Mouse (Mus musculus): Measurements from ENCODE around the gene Tnfsf10. TPM values are rescaled to one million over a fixed set of nuclear protein-coding genes. Genes with fewer than 3 reads are reported as not detected.
A peak's percentile ranks its signal among the peaks of the same experiment; 100 is the strongest.

The Tnfsf10 gene
- polyA plus RNA-seq, 1 experiment from 2014 or later, result not detected

DNA sequence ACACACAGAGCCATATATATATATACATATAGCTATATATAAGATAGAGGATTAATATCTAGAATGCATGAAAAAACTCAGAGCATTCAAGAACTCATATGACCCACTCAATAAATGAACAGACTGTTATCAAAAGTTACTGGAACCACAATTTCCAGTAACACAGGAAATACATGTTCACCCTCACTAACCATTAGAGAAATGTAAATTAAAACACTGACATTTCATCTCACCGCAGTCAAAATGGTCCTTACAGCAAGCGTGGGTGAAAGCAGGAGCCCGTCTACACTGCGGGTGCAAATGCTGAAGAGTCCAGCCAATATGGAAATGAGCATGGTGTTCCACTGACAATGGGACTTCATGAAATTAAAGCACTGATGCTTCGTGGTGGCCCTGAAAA, 13.9 kb downstream of the Tnfsf10 start:
- H3K27me3 ChIP-seq (ENCODE audit: control insufficient read depth, insufficient read depth, low read length), result no peaks in the 10 kb centered on the region
- ATAC-seq (replicated peaks; ENCODE audit: insufficient number of reproducible peaks, low FRiP score, low TSS enrichment, low read depth) (no peak), DNase-seq (ENCODE audit: low spot score) (no peak)
- no peaks in the 10 kb centered on the region for H3K9me3 ChIP-seq (replicated peaks; ENCODE audit: control insufficient read depth, low read length)
- H3K4me2 ChIP-seq (ENCODE audit: low read depth, low read length), result no peak overlapping the region
- H3K4me1 ChIP-seq (ENCODE audit: control insufficient read depth, insufficient read depth, low read length), result no peaks in the 10 kb centered on the region
- H3K27ac ChIP-seq (replicated peaks; ENCODE audit: low read depth, low read length), result no peak overlapping the region
- H3K36me3 ChIP-seq (replicated peaks; ENCODE audit: control insufficient read depth, insufficient read depth, low read depth, low read length), result no peaks in the 10 kb centered on the region
- WGBS, result 90% methylated on average over 5 of the region's 5 CpGs
- no peak overlapping the region for H3K4me3 ChIP-seq (ENCODE audit: low read depth, low read length)
- no peak overlapping the region for H3K9ac ChIP-seq (replicated peaks; ENCODE audit: low read length)

DNA sequence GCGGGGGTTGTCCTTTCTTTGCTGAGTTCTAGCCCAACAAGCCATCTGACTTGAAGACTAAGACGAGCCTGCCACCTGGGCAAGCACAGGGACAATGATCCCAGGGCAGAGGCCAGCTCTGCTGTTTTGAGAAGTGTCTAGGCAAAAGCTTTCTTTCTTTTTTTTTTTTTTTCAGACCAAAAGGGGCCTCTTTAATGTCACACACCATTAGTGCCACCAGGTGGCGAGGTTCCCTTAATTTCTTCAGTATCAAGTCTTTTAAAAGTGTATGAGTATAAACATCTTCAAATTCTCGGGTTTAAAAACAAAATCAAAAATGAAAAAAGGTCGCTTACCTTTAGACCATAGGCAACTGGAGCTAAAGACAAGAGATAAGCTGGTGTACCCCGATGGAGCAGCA, 21.6 kb downstream of the Tnfsf10 start:
- Histone ChIP-seq H3K4me3 (ENCODE audit: low read depth, low read length) (no peak overlapping the region), H3K9me3 (replicated peaks; ENCODE audit: control insufficient read depth, low read length) (no peaks in the 10 kb centered on the region), H3K36me3 (replicated peaks; ENCODE audit: control insufficient read depth, insufficient read depth, low read depth, low read length) (no peaks in the 10 kb centered on the region), H3K27ac (replicated peaks; ENCODE audit: low read depth, low read length) (no peak overlapping the region), H3K9ac (replicated peaks; ENCODE audit: low read length) (no peak overlapping the region), H3K27me3 (ENCODE audit: control insufficient read depth, insufficient read depth, low read length) (no peaks in the 10 kb centered on the region), H3K4me1 (ENCODE audit: control insufficient read depth, insufficient read depth, low read length) (no peaks in the 10 kb centered on the region), H3K4me2 (ENCODE audit: low read depth, low read length) (no peak overlapping the region)
- 30% methylated on average over 6 of the region's 6 CpGs for WGBS
- ATAC-seq (replicated peaks; ENCODE audit: insufficient number of reproducible peaks, low FRiP score, low TSS enrichment, low read depth) (no peak), DNase-seq (ENCODE audit: low spot score) (peak; percentile 65)

DNA sequence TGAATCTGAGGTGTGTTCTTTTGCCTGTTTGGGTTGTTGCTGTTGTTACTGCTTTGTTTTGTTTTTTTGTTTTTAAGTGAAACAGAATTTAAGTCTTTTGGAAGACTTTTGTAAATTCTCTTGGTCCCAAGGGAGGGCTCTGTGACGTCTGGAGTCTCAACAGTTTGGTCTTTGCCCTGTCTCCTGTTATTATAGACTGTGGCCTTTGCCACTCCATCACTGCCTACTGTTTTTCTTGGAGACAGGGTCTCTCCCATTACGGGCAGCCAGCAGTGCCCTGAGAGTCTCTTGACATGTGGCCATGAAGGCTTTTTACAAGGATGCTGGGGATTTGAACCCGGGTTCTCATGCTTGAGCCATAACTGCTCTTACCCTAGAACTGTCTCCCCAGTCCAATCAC, 22.1 kb downstream of the Tnfsf10 start:
- no peaks in the 10 kb centered on the region for H3K27me3 ChIP-seq (ENCODE audit: control insufficient read depth, insufficient read depth, low read length)
- WGBS, result 41% methylated on average over 3 of the region's 3 CpGs
- H3K36me3 ChIP-seq (replicated peaks; ENCODE audit: control insufficient read depth, insufficient read depth, low read depth, low read length), result no peaks in the 10 kb centered on the region
- H3K9ac ChIP-seq (replicated peaks; ENCODE audit: low read length), result no peak overlapping the region
- H3K27ac ChIP-seq (replicated peaks; ENCODE audit: low read depth, low read length), result no peak overlapping the region
- no peak overlapping the region for H3K4me3 ChIP-seq (ENCODE audit: low read depth, low read length)
- DNase-seq (ENCODE audit: low spot score), result no peak
- H3K4me2 ChIP-seq (ENCODE audit: low read depth, low read length), result no peak overlapping the region
- no peak for ATAC-seq (replicated peaks; ENCODE audit: insufficient number of reproducible peaks, low FRiP score, low TSS enrichment, low read depth)
- no peaks in the 10 kb centered on the region for H3K9me3 ChIP-seq (replicated peaks; ENCODE audit: control insufficient read depth, low read length)
- no peaks in the 10 kb centered on the region for H3K4me1 ChIP-seq (ENCODE audit: control insufficient read depth, insufficient read depth, low read length)

- 91% methylated on average over 5 of the region's 5 CpGs for WGBS
- ATAC-seq (replicated peaks; ENCODE audit: insufficient number of reproducible peaks, low FRiP score, low TSS enrichment, low read depth), result no peak
Measured at GRCm38 (mm10) chr3:27340757-27341156, 23.9 kb downstream of the Tnfsf10 start.

DNA sequence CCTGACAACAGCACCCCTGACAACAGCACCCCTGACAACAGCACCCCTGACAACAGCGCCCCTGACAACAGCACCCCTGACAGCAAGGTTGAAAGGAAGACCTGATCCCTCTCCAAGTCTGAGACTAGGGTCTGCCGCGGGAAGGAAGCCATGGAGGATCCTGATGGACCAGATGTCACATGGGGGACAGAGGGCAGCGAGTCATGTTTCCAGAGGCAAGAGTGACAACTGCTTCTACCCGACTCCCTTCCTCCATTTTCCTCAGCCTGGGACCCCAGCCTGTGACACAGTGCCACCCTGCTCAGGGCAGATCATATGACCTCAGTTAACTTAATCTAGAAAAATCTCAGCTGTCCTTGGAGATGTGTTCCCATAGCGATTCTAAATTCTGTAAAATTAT, 25.6 kb downstream of the Tnfsf10 start:
- H3K27ac ChIP-seq (replicated peaks; ENCODE audit: low read depth, low read length), result no peak overlapping the region
- no peak overlapping the region for H3K4me2 ChIP-seq (ENCODE audit: low read depth, low read length)
- H3K9ac ChIP-seq (replicated peaks; ENCODE audit: low read length), result no peak overlapping the region
- 61% methylated on average over 6 of the region's 6 CpGs for WGBS
- H3K9me3 ChIP-seq (replicated peaks; ENCODE audit: control insufficient read depth, low read length), result no peaks in the 10 kb centered on the region
- DNase-seq (ENCODE audit: low spot score), result no peak
- H3K4me3 ChIP-seq (ENCODE audit: low read depth, low read length), result no peak overlapping the region
- ATAC-seq (replicated peaks; ENCODE audit: insufficient number of reproducible peaks, low FRiP score, low TSS enrichment, low read depth), result no peak
- H3K27me3 ChIP-seq (ENCODE audit: control insufficient read depth, insufficient read depth, low read length), result no peaks in the 10 kb centered on the region
- no peaks in the 10 kb centered on the region for H3K4me1 ChIP-seq (ENCODE audit: control insufficient read depth, insufficient read depth, low read length)
- no peaks in the 10 kb centered on the region for H3K36me3 ChIP-seq (replicated peaks; ENCODE audit: control insufficient read depth, insufficient read depth, low read depth, low read length)

More at GRCm38 (mm10) chr3:27340757-27341156, 23.9 kb downstream of the Tnfsf10 start:
- Histone ChIP-seq H3K4me1 (ENCODE audit: control insufficient read depth, insufficient read depth, low read length) (no peaks in the 10 kb centered on the region), H3K27me3 (ENCODE audit: control insufficient read depth, insufficient read depth, low read length) (no peaks in the 10 kb centered on the region), H3K27ac (replicated peaks; ENCODE audit: low read depth, low read length) (no peak overlapping the region), H3K4me2 (ENCODE audit: low read depth, low read length) (no peak overlapping the region), H3K4me3 (ENCODE audit: low read depth, low read length) (no peak overlapping the region), H3K9me3 (replicated peaks; ENCODE audit: control insufficient read depth, low read length) (no peaks in the 10 kb centered on the region), H3K9ac (replicated peaks; ENCODE audit: low read length) (no peak overlapping the region), H3K36me3 (replicated peaks; ENCODE audit: control insufficient read depth, insufficient read depth, low read depth, low read length) (no peaks in the 10 kb centered on the region)
- DNase-seq (ENCODE audit: low spot score), result no peak

GRCm38 (mm10) chr3:27345526-27345925, 28.7 kb downstream of the Tnfsf10 start:
- Histone ChIP-seq H3K9me3 (replicated peaks; ENCODE audit: control insufficient read depth, low read length) (no peaks in the 10 kb centered on the region), H3K9ac (replicated peaks; ENCODE audit: low read length) (no peak overlapping the region), H3K36me3 (replicated peaks; ENCODE audit: control insufficient read depth, insufficient read depth, low read depth, low read length) (no peaks in the 10 kb centered on the region), H3K4me2 (ENCODE audit: low read depth, low read length) (no peak overlapping the region), H3K27me3 (ENCODE audit: control insufficient read depth, insufficient read depth, low read length) (no peaks in the 10 kb centered on the region), H3K4me3 (ENCODE audit: low read depth, low read length) (no peak overlapping the region), H3K27ac (replicated peaks; ENCODE audit: low read depth, low read length) (no peak overlapping the region), H3K4me1 (ENCODE audit: control insufficient read depth, insufficient read depth, low read length) (no peaks in the 10 kb centered on the region)
- 49% methylated on average over 6 of the region's 6 CpGs for WGBS
- ATAC-seq (replicated peaks; ENCODE audit: insufficient number of reproducible peaks, low FRiP score, low TSS enrichment, low read depth), result no peak
- no peak for DNase-seq (ENCODE audit: low spot score)

- ATAC-seq (replicated peaks; ENCODE audit: insufficient number of reproducible peaks, low FRiP score, low TSS enrichment, low read depth), result no peak
- Histone ChIP-seq H3K4me1 (ENCODE audit: control insufficient read depth, insufficient read depth, low read length) (no peaks in the 10 kb centered on the region), H3K27me3 (ENCODE audit: control insufficient read depth, insufficient read depth, low read length) (no peaks in the 10 kb centered on the region), H3K36me3 (replicated peaks; ENCODE audit: control insufficient read depth, insufficient read depth, low read depth, low read length) (no peaks in the 10 kb centered on the region), H3K9me3 (replicated peaks; ENCODE audit: control insufficient read depth, low read length) (no peaks in the 10 kb centered on the region), H3K9ac (replicated peaks; ENCODE audit: low read length) (no peak overlapping the region), H3K4me3 (ENCODE audit: low read depth, low read length) (no peak overlapping the region), H3K4me2 (ENCODE audit: low read depth, low read length) (no peak overlapping the region), H3K27ac (replicated peaks; ENCODE audit: low read depth, low read length) (no peak overlapping the region)
- WGBS, result 76% methylated on average over 5 of the region's 5 CpGs
- DNase-seq (ENCODE audit: low spot score), result no peak
Measured at GRCm38 (mm10) chr3:27348462-27348861, 31.6 kb downstream of the Tnfsf10 start.

- no peak overlapping the region for H3K27ac ChIP-seq (replicated peaks; ENCODE audit: low read depth, low read length)
- no peak overlapping the region for H3K4me3 ChIP-seq (ENCODE audit: low read depth, low read length)
- 88% methylated on average over 9 of the region's 9 CpGs for WGBS
- H3K27me3 ChIP-seq (ENCODE audit: control insufficient read depth, insufficient read depth, low read length), result no peaks in the 10 kb centered on the region
- H3K9ac ChIP-seq (replicated peaks; ENCODE audit: low read length), result no peak overlapping the region
- H3K4me1 ChIP-seq (ENCODE audit: control insufficient read depth, insufficient read depth, low read length), result no peaks in the 10 kb centered on the region
- H3K36me3 ChIP-seq (replicated peaks; ENCODE audit: control insufficient read depth, insufficient read depth, low read depth, low read length), result no peaks in the 10 kb centered on the region
- DNase-seq (ENCODE audit: low spot score), result no peak
- ATAC-seq (replicated peaks; ENCODE audit: insufficient number of reproducible peaks, low FRiP score, low TSS enrichment, low read depth), result no peak
- H3K9me3 ChIP-seq (replicated peaks; ENCODE audit: control insufficient read depth, low read length), result no peaks in the 10 kb centered on the region
- no peak overlapping the region for H3K4me2 ChIP-seq (ENCODE audit: low read depth, low read length)
Measured at GRCm38 (mm10) chr3:27351105-27351504, 34.3 kb downstream of the Tnfsf10 start.

All from embryonic facial prominence, embryonic 11.5 days (tissue).